Comparison of ENCODE assay signal across 13 mouse cellular contexts in the genomic region with DNA sequence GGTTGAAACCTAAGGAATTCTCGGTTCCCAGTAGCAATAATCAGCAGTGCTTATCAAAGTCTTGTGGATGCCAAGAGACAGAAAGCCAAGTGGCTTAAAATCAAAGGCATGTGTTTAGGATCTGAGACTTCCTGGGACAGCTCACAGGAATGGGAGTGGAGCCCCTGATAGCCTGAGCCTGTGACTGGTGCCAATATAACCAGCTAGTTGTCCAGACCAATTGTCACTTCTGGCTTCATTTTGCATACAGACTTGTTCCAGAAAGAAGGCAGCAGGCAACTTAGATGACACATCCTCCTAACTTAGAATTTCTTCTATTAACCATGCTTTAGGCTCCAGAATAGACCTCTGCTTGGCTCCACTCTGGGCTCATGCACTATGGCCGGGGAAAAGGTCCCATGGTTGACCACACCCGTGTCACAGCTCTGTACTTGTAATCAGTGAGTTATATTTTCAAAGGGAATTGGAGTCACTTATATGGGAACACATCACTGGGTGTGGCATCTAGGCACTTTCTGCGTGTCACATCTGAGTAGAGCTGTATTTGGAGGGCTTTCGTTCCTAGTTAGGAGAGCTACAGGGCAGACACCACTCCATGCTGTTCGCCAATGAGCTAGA. TPM values are rescaled to one million over a fixed set of nuclear protein-coding genes. Genes with fewer than 3 reads are reported as not detected.
DNase-seq lines count a peak whose midpoint lies in the region; ATAC-seq and TF ChIP-seq lines count a peak whose summit lies in the region.
"Had no signal": no experiment of that assay in that cellular context is flagged by ENCODE, and none has a peak within 500 bp of the region (broad histone marks: within the 10 kb centered on the region; RNA-seq: fewer than 3 reads in every experiment).

No protein-coding gene starts in this region.

- TF ChIP-seq CTCF in gastrocnemius, adult 2 months (IDR thresholded peaks at IDR 0.05) = no peak

- peak overlapping the region; percentile 48; the same call in 1 of the 2 replicates for H3K4me2 ChIP-seq in midbrain, embryonic 16.5 days (ENCODE audit: low read length)
- H3K4me2 ChIP-seq in midbrain, embryonic 11.5 days = no peak overlapping the region
- peak overlapping the region; percentile 42 for H3K4me2 ChIP-seq in intestine, embryonic 16.5 days (ENCODE audit: low read depth, low read length)
- peak overlapping the region; percentile 45 for H3K4me2 ChIP-seq in stomach, embryonic 16.5 days (ENCODE audit: low read depth, low read length)

- no peaks in the 10 kb centered on the region for H3K27me3 ChIP-seq in midbrain, embryonic 16.5 days (ENCODE audit: control insufficient read depth, insufficient read depth, low read depth, low read length)
- H3K27me3 ChIP-seq in midbrain, embryonic 11.5 days (ENCODE audit: control insufficient read depth, insufficient read depth, low read length) = no peaks in the 10 kb centered on the region
- no peaks in the 10 kb centered on the region for H3K27me3 ChIP-seq in intestine, embryonic 16.5 days (replicated peaks; ENCODE audit: control insufficient read depth, insufficient read depth, low read length)
- no peaks in the 10 kb centered on the region for H3K27me3 ChIP-seq in stomach, embryonic 16.5 days (ENCODE audit: control insufficient read depth, insufficient read depth, low read length)

- no peak for ATAC-seq in midbrain, embryonic 16.5 days
- no peak for ATAC-seq in midbrain, embryonic 11.5 days (ENCODE audit: low FRiP score)
- peak; percentile 53 for ATAC-seq in intestine, embryonic 16.5 days
- ATAC-seq in stomach, embryonic 16.5 days (ENCODE audit: insufficient read depth, low FRiP score) = no peak
- no peak for ATAC-seq in megakaryocyte-erythroid progenitor cell, adult 5-6 weeks (replicated peaks; ENCODE audit: low FRiP score, low TSS enrichment, poor library complexity, severe bottlenecking)
- ATAC-seq: Patski had no signal

- H3K27ac ChIP-seq in gastrocnemius, adult 2 months = peak overlapping the region; percentile 69
- no peak overlapping the region for H3K27ac ChIP-seq in midbrain, embryonic 16.5 days (ENCODE audit: low read length)
- no peak overlapping the region for H3K27ac ChIP-seq in midbrain, embryonic 11.5 days (ENCODE audit: low read depth, low read length)
- H3K27ac ChIP-seq in intestine, embryonic 16.5 days (ENCODE audit: low read length) = peak overlapping the region; percentile 65
- H3K27ac ChIP-seq in stomach, embryonic 16.5 days (ENCODE audit: low read length) = no peak overlapping the region; the same call in 1 of the 2 replicates
- H3K27ac ChIP-seq: heart, adult 2 months; limb, embryonic 12.5 days had no signal

- intact Hi-C loops in gastrocnemius, adult 2 months (cut with DNase I) = no loop called here

- peak overlapping the region; percentile 45 for H3K4me3 ChIP-seq in gastrocnemius, adult 2 months
- no peak overlapping the region for H3K4me3 ChIP-seq in midbrain, embryonic 16.5 days (ENCODE audit: low read depth, low read length)
- H3K4me3 ChIP-seq in midbrain, embryonic 11.5 days (ENCODE audit: low read depth, low read length) = no peak overlapping the region
- H3K4me3 ChIP-seq in intestine, embryonic 16.5 days (ENCODE audit: low read length) = 0 out of 2 replicates have a peak overlapping the region, but pooled peaks have one; percentile 8
- no peak overlapping the region for H3K4me3 ChIP-seq in stomach, embryonic 16.5 days (replicated peaks; ENCODE audit: low read length)
- H3K4me3 ChIP-seq: heart, adult 2 months; limb, embryonic 12.5 days; megakaryocyte, embryonic 14.5 days had no signal

- no peaks in the 10 kb centered on the region for H3K36me3 ChIP-seq in midbrain, embryonic 16.5 days (ENCODE audit: control insufficient read depth, insufficient read depth, low read length)
- no peaks in the 10 kb centered on the region for H3K36me3 ChIP-seq in midbrain, embryonic 11.5 days (ENCODE audit: control insufficient read depth, insufficient read depth, low read length)
- no peaks in the 10 kb centered on the region for H3K36me3 ChIP-seq in intestine, embryonic 16.5 days (ENCODE audit: control insufficient read depth, insufficient read depth, low read length)
- no peaks in the 10 kb centered on the region for H3K36me3 ChIP-seq in stomach, embryonic 16.5 days (ENCODE audit: control insufficient read depth, insufficient read depth, low read length)
- H3K36me3 ChIP-seq: limb, embryonic 12.5 days had no signal

- 87% methylated on average over 6 of the region's 6 CpGs for WGBS in midbrain, embryonic 16.5 days
- WGBS in midbrain, embryonic 11.5 days = 80% methylated on average over 6 of the region's 6 CpGs
- WGBS in intestine, embryonic 16.5 days = 53% methylated on average over 6 of the region's 6 CpGs
- WGBS in stomach, embryonic 16.5 days = 69% methylated on average over 6 of the region's 6 CpGs

- no peak overlapping the region for H3K9ac ChIP-seq in midbrain, embryonic 16.5 days (ENCODE audit: low read depth, low read length)
- H3K9ac ChIP-seq in midbrain, embryonic 11.5 days (ENCODE audit: low read length) = no peak overlapping the region
- H3K9ac ChIP-seq in intestine, embryonic 16.5 days (ENCODE audit: low read depth, low read length) = peak overlapping the region; percentile 25; the same call in 1 of the 2 replicates
- H3K9ac ChIP-seq in stomach, embryonic 16.5 days (ENCODE audit: low read length) = no peak overlapping the region
- H3K9ac ChIP-seq: limb, embryonic 12.5 days had no signal

- H3K9me3 ChIP-seq in midbrain, embryonic 16.5 days (replicated peaks; ENCODE audit: control insufficient read depth, low read length, poor library complexity, severe bottlenecking) = no peaks in the 10 kb centered on the region
- no peaks in the 10 kb centered on the region for H3K9me3 ChIP-seq in midbrain, embryonic 11.5 days (ENCODE audit: control insufficient read depth, low read length)
- H3K9me3 ChIP-seq in intestine, embryonic 16.5 days (ENCODE audit: control insufficient read depth, low read length) = no peaks in the 10 kb centered on the region
- H3K9me3 ChIP-seq in stomach, embryonic 16.5 days (replicated peaks; ENCODE audit: control insufficient read depth, low read length) = no peaks in the 10 kb centered on the region
- H3K9me3 ChIP-seq: limb, embryonic 12.5 days; megakaryocyte, embryonic 14.5 days had no signal

- no peak for DNase-seq in gastrocnemius, adult 2 months
- DNase-seq in gastrocnemius, adult 18-20 months (ENCODE audit: low spot score) = no peak
- DNase-seq in midbrain, embryonic 11.5 days (ENCODE audit: low spot score, missing footprints) = no peak
- DNase-seq in lung, postnatal 4 days = no peak
- DNase-seq: cerebellum, adult 9-11 months had no signal

- H3K4me1 ChIP-seq in midbrain, embryonic 16.5 days (ENCODE audit: control insufficient read depth, insufficient read depth, low read length) = peaks cover 10% of the 10 kb centered on the region; the same call in 1 of the 2 replicates
- peaks cover 3% of the 10 kb centered on the region for H3K4me1 ChIP-seq in midbrain, embryonic 11.5 days (ENCODE audit: control insufficient read depth, insufficient read depth, low read length)
- peaks cover 16% of the 10 kb centered on the region for H3K4me1 ChIP-seq in intestine, embryonic 16.5 days (ENCODE audit: control insufficient read depth, insufficient read depth, low read length)
- H3K4me1 ChIP-seq in stomach, embryonic 16.5 days (ENCODE audit: control insufficient read depth, insufficient read depth, low read length) = peaks cover 9% of the 10 kb centered on the region; the same call in 1 of the 2 replicates

RNA-seq across cellular contexts. Expression of gene Ociad2, which starts 18.4 kb away (rescaled TPM):
- 10 to 100 TPM; 36.9 to 56.5 TPM for total RNA-seq in gastrocnemius, adult 2 months (2021)
- total RNA-seq in gastrocnemius, adult 18-20 months (2021) = 10 to 100 TPM; 67.0 to 74.9 TPM
- 28.3 and 34.5 TPM in 2 replicates for polyA plus RNA-seq in midbrain, embryonic 16.5 days (2015; fragmentation: Nextera tagmentation; extraction: Ambion mirVana)
- 13.5 and 15.5 TPM in 2 replicates for polyA plus RNA-seq in midbrain, embryonic 11.5 days (2014; fragmentation: Nextera tagmentation; extraction: Ambion mirVana)
- polyA plus RNA-seq in intestine, embryonic 16.5 days (2015; fragmentation: Nextera tagmentation; extraction: Ambion mirVana) = 273 and 289 TPM in 2 replicates
- 93.9 and 103 TPM in 2 replicates for polyA plus RNA-seq in stomach, embryonic 16.5 days (2015; fragmentation: Nextera tagmentation; extraction: Ambion mirVana)
- 2.5 and 14.8 TPM in 2 replicates for total RNA-seq in megakaryocyte-erythroid progenitor cell, adult 5-6 weeks (2014; fragmentation: Nextera tagmentation)
- 4.7 and 8.1 TPM in 2 replicates for total RNA-seq in megakaryocyte-erythroid progenitor cell, adult 5-6 weeks (2017)

RNA-seq across cellular contexts. Expression of gene Cwh43, which starts 46.6 kb away (rescaled TPM):
- total RNA-seq in gastrocnemius, adult 2 months (2021) = not detected
- not detected for total RNA-seq in gastrocnemius, adult 18-20 months (2021)
- polyA plus RNA-seq in midbrain, embryonic 16.5 days (2015; fragmentation: Nextera tagmentation; extraction: Ambion mirVana) = 0.18 and 0.40 TPM in 2 replicates
- not detected in 2 replicates for polyA plus RNA-seq in midbrain, embryonic 11.5 days (2014; fragmentation: Nextera tagmentation; extraction: Ambion mirVana)
- 0.13 and 0.16 TPM in 2 replicates for polyA plus RNA-seq in intestine, embryonic 16.5 days (2015; fragmentation: Nextera tagmentation; extraction: Ambion mirVana)
- 5.4 and 5.6 TPM in 2 replicates for polyA plus RNA-seq in stomach, embryonic 16.5 days (2015; fragmentation: Nextera tagmentation; extraction: Ambion mirVana)
- total RNA-seq in megakaryocyte-erythroid progenitor cell, adult 5-6 weeks (2014; fragmentation: Nextera tagmentation) = not detected in 2 replicates
- not detected in 2 replicates for total RNA-seq in megakaryocyte-erythroid progenitor cell, adult 5-6 weeks (2017)
- total RNA-seq: heart, adult 2 months had no signal
- polyA plus RNA-seq: heart, adult 2 months; limb, embryonic 12.5 days; Patski had no signal

Comparison
In these comparisons a context has a peak if more than half of its experiments do, and no peak if none do; other contexts are left out.
1. H3K27ac ChIP-seq: peak in gastrocnemius, adult 2 months (single experiment) and intestine, embryonic 16.5 days (single experiment); none in midbrain, embryonic 16.5 days (single experiment), midbrain, embryonic 11.5 days (single experiment) and stomach, embryonic 16.5 days (single experiment).
2. H3K4me3 ChIP-seq: peak in gastrocnemius, adult 2 months (single experiment) and intestine, embryonic 16.5 days (single experiment); none in midbrain, embryonic 16.5 days (single experiment), midbrain, embryonic 11.5 days (single experiment) and stomach, embryonic 16.5 days (single experiment).